Mouse (Mus musculus) splenic B cell, adult 2 months (primary cell): ENCODE results near the gene Dnajb4.
"Not testable (repeated sequence)": the region's sequence is repeated elsewhere in the genome, so short reads cannot be mapped to it uniquely, and the experiment has no call there.

Experiments used
- DNase-seq: peaks from one replicate; pipeline ENCODE4 v3.0.0-alpha.2; 2011; ENCODE audit warnings: low read depth, low spot score
- H3K27me3 ChIP-seq: 2 replicates; pipeline ENCODE4 v1.6.1; 2012; ENCODE audit warnings: mild to moderate bottlenecking, low read length, moderate library complexity, mixed read lengths; ENCODE audit not compliant: control insufficient read depth, poor library complexity, insufficient read depth, severe bottlenecking
- H3K36me3 ChIP-seq: 2 replicates; pipeline ENCODE4 v1.6.1; 2012; ENCODE audit warnings: mild to moderate bottlenecking, low read length, moderate library complexity, mixed read lengths; ENCODE audit not compliant: control insufficient read depth, poor library complexity, insufficient read depth, severe bottlenecking

The Dnajb4 gene

GRCm38 (mm10) chr3:152199125-152199524, 11.0 kb downstream of the Dnajb4 start:
- Histone ChIP-seq H3K36me3 (no peaks in the 10 kb centered on the region), H3K27me3 (no peaks in the 10 kb centered on the region)
- DNase-seq = no peak

- H3K36me3 ChIP-seq, H3K27me3 ChIP-seq: not testable (repeated sequence)
- DNase-seq = peak; percentile 34
Observed at GRCm38 (mm10) chr3:152197246-152197645, 12.9 kb downstream of the Dnajb4 start.

- Histone ChIP-seq H3K36me3 (no peaks in the 10 kb centered on the region), H3K27me3 (no peaks in the 10 kb centered on the region)
- DNase-seq = peak; percentile 92
Observed at GRCm38 (mm10) chr3:152193635-152194097, 16.4 kb downstream of the Dnajb4 start.

- no peaks in the 10 kb centered on the region for H3K27me3 ChIP-seq
- no peak for DNase-seq
- H3K36me3 ChIP-seq = no peaks in the 10 kb centered on the region
Observed at GRCm38 (mm10) chr3:152193177-152193576, 16.9 kb downstream of the Dnajb4 start.

- no peaks in the 10 kb centered on the region for H3K27me3 ChIP-seq
- DNase-seq = peak; percentile 59
- H3K36me3 ChIP-seq = no peaks in the 10 kb centered on the region
Observed at GRCm38 (mm10) chr3:152192238-152192931, 17.7 kb downstream of the Dnajb4 start.

- DNase-seq = peak; percentile 41
- H3K36me3 ChIP-seq = no peaks in the 10 kb centered on the region
- H3K27me3 ChIP-seq = no peaks in the 10 kb centered on the region
Observed at GRCm38 (mm10) chr3:152191791-152192237, 18.3 kb downstream of the Dnajb4 start.

- no peak for DNase-seq
- Histone ChIP-seq H3K27me3 (no peaks in the 10 kb centered on the region), H3K36me3 (peaks cover 3% of the 10 kb centered on the region; the same call in 1 of the 2 replicates)
Observed at GRCm38 (mm10) chr3:152190679-152191477, 19.2 kb downstream of the Dnajb4 start.

GRCm38 (mm10) chr3:152189306-152189705, 20.8 kb downstream of the Dnajb4 start:
- Histone ChIP-seq H3K36me3 (peaks cover 3% of the 10 kb centered on the region; the same call in 1 of the 2 replicates), H3K27me3 (no peaks in the 10 kb centered on the region)
- no peak for DNase-seq

- H3K36me3 ChIP-seq = peaks cover 6% of the 10 kb centered on the region; the same call in 1 of the 2 replicates
- no peak for DNase-seq
- no peaks in the 10 kb centered on the region for H3K27me3 ChIP-seq
Observed at GRCm38 (mm10) chr3:152186106-152186505, 24.0 kb downstream of the Dnajb4 start.

- no peak for DNase-seq
- Histone ChIP-seq H3K27me3 (no peaks in the 10 kb centered on the region), H3K36me3 (peaks cover 6% of the 10 kb centered on the region; the same call in 1 of the 2 replicates)
Observed at GRCm38 (mm10) chr3:152183522-152183921, 26.6 kb downstream of the Dnajb4 start.

- Histone ChIP-seq H3K36me3 (peaks cover 3% of the 10 kb centered on the region; the same call in 1 of the 2 replicates), H3K27me3 (no peaks in the 10 kb centered on the region)
- DNase-seq = no peak
Observed at GRCm38 (mm10) chr3:152180624-152181023, 29.5 kb downstream of the Dnajb4 start.

GRCm38 (mm10) chr3:152179285-152179684, 30.8 kb downstream of the Dnajb4 start:
- no peak for DNase-seq
- H3K27me3 ChIP-seq = no peaks in the 10 kb centered on the region

GRCm38 (mm10) chr3:152178816-152179215, 31.3 kb downstream of the Dnajb4 start:
- Histone ChIP-seq H3K36me3 (peaks cover 3% of the 10 kb centered on the region; the same call in 1 of the 2 replicates), H3K27me3 (no peaks in the 10 kb centered on the region)
- DNase-seq = no peak

More at GRCm38 (mm10) chr3:152179285-152179684, 30.8 kb downstream of the Dnajb4 start:
- H3K36me3 ChIP-seq = peaks cover 3% of the 10 kb centered on the region; the same call in 1 of the 2 replicates

GRCm38 (mm10) chr3:152172322-152172935, 37.7 kb downstream of the Dnajb4 start:
- Histone ChIP-seq H3K27me3 (no peaks in the 10 kb centered on the region), H3K36me3 (no peaks in the 10 kb centered on the region)
- DNase-seq = no peak
